Mouse (Mus musculus): ENCODE data around the gene Specc1l.

Gene Specc1l

DNA sequence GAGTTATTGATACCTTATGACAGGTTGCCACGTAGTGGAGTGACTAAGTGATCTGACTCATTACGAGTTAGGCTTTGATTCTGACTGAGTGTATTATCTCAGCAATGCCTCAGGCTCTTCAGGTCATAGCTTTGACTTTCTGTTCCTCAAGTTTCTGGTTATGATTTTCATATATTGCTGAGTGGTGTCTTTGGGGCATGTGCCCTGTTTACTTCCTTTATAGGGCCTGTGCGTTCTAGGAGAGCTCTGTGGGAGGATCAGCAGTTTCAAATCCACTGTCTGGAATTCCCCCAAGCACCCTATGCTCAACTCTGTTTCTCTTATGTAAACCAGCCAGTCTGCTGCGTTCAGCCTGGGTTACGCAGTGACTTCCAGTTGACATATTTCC is 10.7 kb downstream of the Specc1l start:
- peak; percentile 52 to 86 for DNase-seq (ENCODE audit: inconsistent age in 2 of 2, low spot score in 1 of 2)

DNA sequence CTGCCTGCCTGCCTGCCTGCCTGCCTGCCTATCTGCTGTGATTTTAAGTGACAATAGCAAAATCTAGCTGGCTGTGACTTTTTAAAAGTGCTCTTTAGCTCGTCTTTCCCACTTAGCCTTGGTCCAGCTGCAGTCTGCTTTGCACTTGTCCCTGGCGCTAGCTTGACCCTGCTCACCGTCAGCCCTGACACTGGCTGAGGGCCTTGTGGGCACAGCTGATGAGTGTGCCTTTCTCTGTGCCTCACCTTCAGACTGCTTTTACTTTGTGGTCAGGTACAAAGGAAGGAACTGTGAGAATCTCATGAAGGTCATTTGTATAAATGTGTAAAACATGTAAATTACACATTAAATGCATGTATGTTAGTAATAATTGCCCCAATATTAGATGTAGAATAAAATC is 12.3 kb downstream of the Specc1l start:
- peak; percentile 46 to 78 for DNase-seq (ENCODE audit: inconsistent age in 2 of 2, low spot score in 1 of 2)

DNA sequence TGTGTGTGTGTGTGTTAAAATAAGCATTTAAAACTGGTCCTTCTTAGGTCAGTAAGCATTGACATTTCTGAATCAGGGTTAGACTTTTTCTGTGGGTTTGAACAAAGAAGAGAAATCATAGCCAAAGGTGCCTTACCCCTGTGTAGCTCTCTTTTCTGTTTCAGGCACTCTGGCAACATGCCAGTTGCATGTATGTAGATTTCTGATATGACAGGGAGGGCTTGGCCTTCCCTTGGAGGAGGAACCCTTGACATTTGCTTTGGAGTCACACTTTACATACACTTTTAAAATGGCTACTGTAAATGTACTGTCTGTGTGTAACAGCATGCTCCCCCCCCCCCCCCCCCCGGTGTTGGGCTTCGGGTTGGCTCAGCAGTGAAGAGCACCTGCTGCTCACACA is 12.8 kb downstream of the Specc1l start:
- no peak for DNase-seq (ENCODE audit: inconsistent age in 2 of 2, low spot score in 1 of 2)

DNA sequence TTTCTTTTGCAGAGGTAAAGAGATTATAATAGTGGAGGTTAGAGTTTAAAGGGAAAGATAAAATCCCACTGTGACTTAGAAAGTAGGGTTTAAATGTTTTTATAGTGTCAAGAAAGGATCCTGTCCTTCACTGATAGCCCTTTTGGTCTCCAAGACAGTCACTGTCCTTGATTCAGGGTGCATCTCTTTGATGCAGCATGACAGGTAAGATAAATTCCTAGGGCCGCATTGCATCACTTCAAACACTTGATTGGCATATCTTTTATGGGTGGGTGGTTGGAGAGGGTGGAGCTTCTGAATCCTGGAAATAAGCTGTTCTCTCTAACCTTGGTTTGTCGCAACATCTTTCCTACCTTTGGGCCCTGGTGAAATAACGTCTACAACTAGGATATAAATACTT is 15.5 kb downstream of the Specc1l start:
- DNase-seq (ENCODE audit: inconsistent age in 2 of 2, low spot score in 1 of 2), result peak; percentile 37 to 77

DNA sequence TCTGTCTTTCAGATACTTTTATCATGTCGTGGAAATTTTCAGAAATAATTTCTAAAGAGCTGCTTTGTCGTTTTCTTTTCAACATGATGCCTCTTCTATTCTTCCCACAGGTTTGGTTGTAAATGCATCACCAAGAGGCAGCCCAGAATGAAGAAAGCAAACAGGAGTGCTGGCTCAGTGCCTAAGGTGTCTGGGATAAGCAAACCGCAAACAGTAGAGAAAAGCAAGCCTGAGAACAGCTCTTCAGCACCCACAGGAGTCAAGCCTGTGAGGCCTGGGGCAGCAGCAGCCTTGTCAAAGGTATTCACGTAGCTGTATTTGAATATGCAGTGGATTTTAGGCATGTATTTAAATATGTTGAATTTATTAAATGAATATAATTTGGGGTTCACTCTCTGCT is 18.7 kb downstream of the Specc1l start:
- DNase-seq (ENCODE audit: inconsistent age in 2 of 2, low spot score in 1 of 2), result peak in 1 of 2 experiments; percentile 54

DNA sequence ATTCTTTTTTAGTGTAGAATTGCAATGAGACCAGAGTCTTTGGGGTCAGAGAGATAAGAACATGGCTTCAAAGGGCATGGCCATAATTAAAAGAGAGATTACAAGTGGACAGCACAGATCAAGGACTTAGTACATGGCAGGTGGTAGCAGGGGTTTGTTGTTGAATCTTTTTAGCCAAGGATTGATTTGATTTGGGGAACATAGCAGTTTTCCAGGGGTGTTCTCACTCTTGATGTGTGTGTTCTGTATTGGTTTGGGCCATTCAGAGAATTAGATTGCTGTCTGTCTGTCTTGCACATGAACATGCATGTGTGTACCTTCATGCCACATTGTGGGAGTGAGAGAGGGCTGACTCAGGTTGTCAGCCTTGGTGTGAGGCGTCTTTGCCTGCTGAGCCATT is 20.0 kb downstream of the Specc1l start:
- peak in 1 of 2 experiments; percentile 71 for DNase-seq (ENCODE audit: inconsistent age in 2 of 2, low spot score in 1 of 2)

DNA sequence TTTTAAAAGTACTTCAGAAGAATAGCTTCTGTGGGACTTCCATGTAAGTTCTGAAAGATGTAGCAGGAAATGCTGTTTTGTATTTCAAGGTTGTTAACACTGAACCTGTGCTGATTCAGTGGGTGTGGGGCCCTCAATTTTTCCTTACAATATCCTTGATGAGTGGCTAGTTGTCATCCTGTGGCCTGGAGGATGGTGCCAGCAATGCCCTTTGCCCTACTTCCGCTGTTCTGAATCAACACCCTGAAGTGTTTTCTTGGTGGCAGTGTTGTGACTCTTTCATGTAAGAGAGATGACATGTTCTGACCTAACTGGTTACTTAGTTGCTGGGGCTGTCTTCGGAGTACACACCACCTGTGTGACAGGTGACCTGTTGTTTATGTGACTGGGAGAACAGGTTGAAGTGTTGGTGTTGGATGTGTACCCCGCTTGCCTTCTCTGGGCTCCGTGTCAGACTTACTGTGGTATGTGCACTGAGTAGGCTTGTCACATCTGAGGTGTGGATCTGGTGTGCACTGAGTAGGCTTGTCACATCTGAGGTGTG is 20.8 kb downstream of the Specc1l start:
- peak in 1 of 2 experiments; percentile 56 for DNase-seq (ENCODE audit: inconsistent age in 2 of 2, low spot score in 1 of 2)

GRCm38 (mm10) chr10:75233489-75233888 is 21.6 kb downstream of the Specc1l start:
- no peak for DNase-seq (ENCODE audit: inconsistent age in 2 of 2, low spot score in 1 of 2)

- no peak for DNase-seq (ENCODE audit: inconsistent age in 2 of 2, low spot score in 1 of 2)
These were observed 23.9 kb downstream of the Specc1l start for GRCm38 (mm10) chr10:75235726-75236125.

GRCm38 (mm10) chr10:75236156-75236555 is 24.3 kb downstream of the Specc1l start:
- no peak for DNase-seq (ENCODE audit: inconsistent age in 2 of 2, low spot score in 1 of 2)

- no peak for DNase-seq (ENCODE audit: inconsistent age in 2 of 2, low spot score in 1 of 2)
These were observed 25.3 kb downstream of the Specc1l start for GRCm38 (mm10) chr10:75237166-75237565.

GRCm38 (mm10) chr10:75240583-75241250 is 28.8 kb downstream of the Specc1l start:
- peak in 1 of 2 experiments; percentile 55 for DNase-seq (ENCODE audit: inconsistent age in 2 of 2, low spot score in 1 of 2)

- no peak for DNase-seq (ENCODE audit: inconsistent age in 2 of 2, low spot score in 1 of 2)
These were observed 33.9 kb downstream of the Specc1l start for GRCm38 (mm10) chr10:75245806-75246205.

- DNase-seq (ENCODE audit: inconsistent age in 2 of 2, low spot score in 1 of 2), result no peak
These were observed 34.5 kb downstream of the Specc1l start for GRCm38 (mm10) chr10:75246331-75246730.

DNA sequence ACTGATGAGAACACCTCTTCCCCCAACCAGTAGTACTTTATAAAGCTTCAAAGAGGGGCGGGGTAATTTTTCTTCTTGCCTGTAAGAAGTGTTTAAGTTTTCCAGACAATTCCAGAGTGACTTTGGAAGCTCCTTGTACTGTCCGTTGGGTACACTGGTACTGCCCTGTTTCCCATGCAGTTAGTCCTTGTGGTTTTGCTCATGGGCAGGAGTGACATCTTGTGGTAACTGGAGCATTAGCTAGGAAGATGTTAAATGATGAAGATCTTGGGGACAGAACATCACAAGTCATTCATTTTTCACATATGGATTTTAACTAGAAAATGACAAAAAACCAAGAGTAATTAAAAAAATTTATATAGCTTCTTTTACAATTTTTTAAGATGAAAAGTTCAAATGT is 39.1 kb downstream of the Specc1l start:
- peak in 1 of 2 experiments; percentile 63 for DNase-seq (ENCODE audit: inconsistent age in 2 of 2, low spot score in 1 of 2)

GRCm38 (mm10) chr10:75252301-75253022 is 40.6 kb downstream of the Specc1l start:
- DNase-seq (ENCODE audit: inconsistent age in 2 of 2, low spot score in 1 of 2), result no peak

DNA sequence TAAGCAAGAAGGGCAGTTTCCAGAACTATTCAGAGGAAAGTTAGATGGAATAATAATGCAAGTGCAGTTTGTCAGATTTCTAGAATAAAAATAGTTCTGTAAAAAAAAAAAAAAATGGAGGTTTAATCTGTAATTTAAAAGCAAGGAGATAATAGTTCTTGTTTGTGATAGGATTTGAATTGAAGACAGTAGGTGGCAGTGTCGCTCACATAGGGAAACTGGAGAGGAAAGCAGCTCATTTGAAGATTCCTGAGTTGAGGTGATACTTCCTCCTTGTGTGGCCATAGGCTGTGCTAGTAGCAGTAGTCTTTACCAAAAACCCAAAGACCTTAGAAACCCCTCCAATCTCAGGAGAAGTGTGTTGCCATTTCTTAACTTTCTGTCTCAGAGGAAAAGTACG is 43.2 kb downstream of the Specc1l start:
- peak in 1 of 2 experiments; percentile 55 for DNase-seq (ENCODE audit: inconsistent age in 2 of 2, low spot score in 1 of 2)

GRCm38 (mm10) chr10:75257401-75257800 is 45.5 kb downstream of the Specc1l start:
- DNase-seq (ENCODE audit: inconsistent age in 2 of 2, low spot score in 1 of 2), result no peak

- no peak for DNase-seq (ENCODE audit: inconsistent age in 2 of 2, low spot score in 1 of 2)
These were observed 46.4 kb downstream of the Specc1l start for GRCm38 (mm10) chr10:75258241-75258640.

DNA sequence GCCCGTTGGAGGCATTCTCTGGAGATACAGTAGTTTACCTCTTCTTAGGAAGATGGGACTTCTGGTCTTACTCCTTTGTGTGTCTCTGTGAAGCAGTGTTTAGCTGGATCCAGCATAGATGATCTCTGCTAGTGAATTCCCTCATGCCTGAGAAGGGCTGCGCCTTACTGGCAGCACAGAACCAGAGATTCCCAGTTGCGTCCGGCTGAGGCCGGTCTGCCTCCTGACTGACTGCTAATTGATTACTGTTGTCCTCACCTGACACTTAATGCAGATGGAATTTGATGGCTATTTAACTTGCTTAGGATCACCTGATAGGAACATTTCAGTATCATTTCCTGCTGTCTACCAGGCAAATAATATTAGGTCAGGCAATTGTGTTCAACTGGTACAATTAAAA is 49.4 kb downstream of the Specc1l start:
- DNase-seq (ENCODE audit: inconsistent age in 2 of 2, low spot score in 1 of 2), result no peak

- peak in 1 of 2 experiments; percentile 84 for DNase-seq (ENCODE audit: inconsistent age in 2 of 2, low spot score in 1 of 2)
These were observed 53.2 kb downstream of the Specc1l start for GRCm38 (mm10) chr10:75264993-75265555.

DNA sequence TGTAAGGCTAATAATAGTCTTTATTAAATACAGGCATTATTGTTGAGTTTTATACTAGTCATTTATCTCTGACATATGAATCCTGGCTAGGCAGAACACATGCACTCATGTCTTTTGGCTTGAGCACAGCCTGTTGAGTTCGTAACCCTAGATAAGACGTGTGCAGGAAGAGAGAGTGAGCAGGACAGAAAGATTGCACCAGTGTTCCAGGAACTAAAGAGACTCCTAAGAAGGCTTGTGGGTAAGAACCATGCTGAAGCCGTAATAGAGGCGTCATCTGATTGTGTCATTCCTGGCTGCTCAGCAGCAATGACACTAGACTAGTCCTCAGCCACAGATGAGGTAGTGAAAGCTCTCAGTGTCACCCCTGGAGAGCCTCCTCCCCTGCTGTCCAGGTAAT is 61.1 kb downstream of the Specc1l start:
- no peak for DNase-seq (ENCODE audit: inconsistent age in 2 of 2, low spot score in 1 of 2)

All from adrenal gland, adult (tissue).